Mouse (Mus musculus): ENCODE data around the gene Clca2.

- TF ChIP-seq CTCF (IDR thresholded peaks at IDR 0.05; ENCODE audit: low read depth) (no peak), EP300 (optimal IDR thresholded peaks at IDR 0.05) (no peak)
Observed at GRCm38 (mm10) chr3:145099291-145099690, at the start of gene Clca2.
